Mouse (Mus musculus) CH12.LX (cell line): ENCODE measurements around the gene Col23a1. TPM values are rescaled to one million over a fixed set of nuclear protein-coding genes. Genes with fewer than 3 reads are reported as not detected.

Experiments used
- DNase-seq: peaks from one replicate; pipeline ENCODE4 v3.0.0-alpha.2; 2013; ENCODE audit errors: extremely low read depth
- H3K27ac ChIP-seq: 2 replicates; pipeline ENCODE4 v1.5.1; 2012; ENCODE audit warnings: low read depth, mild to moderate bottlenecking, control low read depth, moderate library complexity; ENCODE audit not compliant: insufficient read depth
- H3K27me3 ChIP-seq: replicated peaks from 2 replicates; pipeline ENCODE3; 2012; ENCODE audit warnings: inconsistent platforms
- H3K36me3 ChIP-seq, 2 experiments: replicated peaks in 1 of 2; 2 replicates each; pipeline versions ENCODE3 to v1.6.1; 2012; ENCODE audit warnings: inconsistent platforms in 1 of 2, low read length in 1 of 2, mild to moderate bottlenecking in 1 of 2, mixed read lengths in 1 of 2, moderate library complexity in 1 of 2; ENCODE audit not compliant: control insufficient read depth in 1 of 2, insufficient read depth in 1 of 2
- H3K4me1 ChIP-seq, 2 experiments: 2 replicates each; pipeline ENCODE4 v1.6.1; 2012; ENCODE audit warnings: inconsistent platforms in 1 of 2, moderate library complexity in 1 of 2; ENCODE audit not compliant: insufficient read depth in 2 of 2, control insufficient read depth in 1 of 2
- H3K4me2 ChIP-seq: 2 replicates; pipeline ENCODE4 v1.6.1; 2012; ENCODE audit warnings: low read depth, mild to moderate bottlenecking, control low read depth; ENCODE audit not compliant: poor library complexity, insufficient read depth, severe bottlenecking
- H3K4me3 ChIP-seq, 3 experiments: fragments of 150-350 bp in 1 of 3; sonication (generic) in 1 of 3; replicated peaks in 1 of 3; 2 replicates each; pipeline versions ENCODE3 to v1.5.1; 2011 to 2012; ENCODE audit warnings: low read depth in 2 of 3, low read length in 2 of 3, mild to moderate bottlenecking in 2 of 3, moderate library complexity in 2 of 3, control low read depth in 1 of 3, improper control_type of control experiment in 1 of 3, inconsistent platforms in 1 of 3, mixed read lengths in 1 of 3; ENCODE audit not compliant: poor library complexity in 1 of 3
- H3K79me2 ChIP-seq: replicated peaks from 2 replicates; pipeline ENCODE4 v1.6.1; 2012; ENCODE audit warnings: mild to moderate bottlenecking, moderate library complexity; ENCODE audit not compliant: control insufficient read depth, poor library complexity, insufficient read depth, severe bottlenecking; ENCODE audit errors: extremely low read depth
- H3K9ac ChIP-seq: 2 replicates; pipeline ENCODE4 v1.6.1; 2012; ENCODE audit warnings: low read depth, mild to moderate bottlenecking, control low read depth, moderate library complexity; ENCODE audit not compliant: insufficient read depth
- H3K9me3 ChIP-seq: replicated peaks from 2 replicates; pipeline ENCODE3; 2012; ENCODE audit warnings: low read length, inconsistent platforms, mixed read lengths
- BHLHE40 ChIP-seq: IDR thresholded peaks from 2 replicates; pipeline ENCODE4 v1.6.1; 2011; ENCODE audit warnings: mild to moderate bottlenecking, low read depth, low read length, improper control_type of control experiment
- CHD1 ChIP-seq: IDR thresholded peaks from 2 replicates; pipeline ENCODE4 v1.6.1; 2012; ENCODE audit warnings: low read depth, low read length, improper control_type of control experiment, inconsistent platforms
- EP300 ChIP-seq: IDR thresholded peaks from 2 replicates; pipeline ENCODE4 v1.6.1; 2011; ENCODE audit warnings: low read length, improper control_type of control experiment
- GABPA ChIP-seq: IDR thresholded peaks from 2 replicates; pipeline ENCODE4 v1.6.1; 2012; ENCODE audit warnings: low read depth, low read length, improper control_type of control experiment, inconsistent platforms; ENCODE audit not compliant: insufficient replicate concordance
- IRF4 ChIP-seq: IDR thresholded peaks from 2 replicates; pipeline ENCODE4 v1.6.1; 2014; ENCODE audit warnings: low read depth, mild to moderate bottlenecking, inconsistent platforms, low read length, improper control_type of control experiment
- KAT2A ChIP-seq: IDR thresholded peaks from 2 replicates; pipeline ENCODE4 v1.6.1; 2012; ENCODE audit warnings: low read length, improper control_type of control experiment, inconsistent platforms; ENCODE audit not compliant: insufficient replicate concordance
- MAFK ChIP-seq: IDR thresholded peaks from 2 replicates; pipeline ENCODE4 v1.6.1; 2011; ENCODE audit warnings: low read length, improper control_type of control experiment; ENCODE audit not compliant: insufficient replicate concordance
- MAX ChIP-seq: IDR thresholded peaks from 2 replicates; pipeline ENCODE4 v1.6.1; 2011; ENCODE audit warnings: low read length, improper control_type of control experiment
- MEF2A ChIP-seq: IDR thresholded peaks from 2 replicates; pipeline ENCODE4 v1.6.1; 2014; ENCODE audit warnings: low read depth, mild to moderate bottlenecking, inconsistent platforms, low read length, improper control_type of control experiment, borderline replicate concordance
- MXI1 ChIP-seq: IDR thresholded peaks from 2 replicates; pipeline ENCODE4 v1.6.1; 2011; ENCODE audit warnings: mild to moderate bottlenecking, low read depth, low read length, improper control_type of control experiment
- PAX5 ChIP-seq: IDR thresholded peaks from 2 replicates; pipeline ENCODE4 v1.6.1; 2012; ENCODE audit warnings: low read length, inconsistent platforms, mixed read lengths
- POLR2A ChIP-seq: IDR thresholded peaks from 2 replicates; pipeline ENCODE4 v1.6.1; 2011; ENCODE audit warnings: low read depth, mild to moderate bottlenecking, improper control_type of control experiment, low read length
- POLR2AphosphoS2 ChIP-seq: IDR thresholded peaks from 2 replicates; pipeline ENCODE4 v1.6.1; 2011; ENCODE audit warnings: low read depth, low read length, improper control_type of control experiment
- RCOR1 ChIP-seq: conservative IDR thresholded peaks from 2 replicates; pipeline ENCODE4 v1.6.1; 2012; ENCODE audit warnings: low read depth, mild to moderate bottlenecking, inconsistent platforms, low read length, improper control_type of control experiment
- TBP ChIP-seq: conservative IDR thresholded peaks from 2 replicates; pipeline ENCODE4 v1.6.1; 2011; ENCODE audit warnings: low read depth, low read length, improper control_type of control experiment
- ZNF384 ChIP-seq: IDR thresholded peaks from 2 replicates; pipeline ENCODE4 v1.6.1; 2012; ENCODE audit warnings: low read depth, low read length, improper control_type of control experiment, inconsistent platforms
- dilution Hi-C: fragments of 300-500 bp; cut with MboI; formaldehyde crosslinking; loops from 2 replicates; pipeline ENCODE4 v1.14.3; 2020; ENCODE audit warnings: low sequenced_read_pairs; ENCODE audit not compliant: extremely low pct_unique_long_range_greater_than_20kb, extremely low pct_ligation_motif_present
- in situ Hi-C: fragments of 300-500 bp; cut with MboI; formaldehyde crosslinking; loops from 3 replicates; pipeline ENCODE4 v1.14.3; 2019; ENCODE audit warnings: low sequenced_read_pairs, low pct_ligation_motif_present, low pct_unique_long_range_greater_than_20kb, mixed read lengths
- polyA plus RNA-seq: library from polyadenylated mRNA; unstranded; fragments of >175 nt; gene quantifications from 2 replicates; pipeline ENCODE4 v1.2.1, GENCODE M21; 2012; ENCODE audit warnings: low read depth; ENCODE audit not compliant: insufficient read length
- total RNA-seq, 2 experiments: library from RNA; depleted of rRNA; stranded (reverse); fragments of 300-350 nt in 1 of 2; fragments of >200 nt in 1 of 2; gene quantifications; 2 replicates each; pipeline ENCODE4 v1.2.3; 2012 to 2014

Gene Col23a1
- total and polyA plus RNA-seq, 3 experiments: 0.04 to 0.20 (median 0.08) TPM

DNA sequence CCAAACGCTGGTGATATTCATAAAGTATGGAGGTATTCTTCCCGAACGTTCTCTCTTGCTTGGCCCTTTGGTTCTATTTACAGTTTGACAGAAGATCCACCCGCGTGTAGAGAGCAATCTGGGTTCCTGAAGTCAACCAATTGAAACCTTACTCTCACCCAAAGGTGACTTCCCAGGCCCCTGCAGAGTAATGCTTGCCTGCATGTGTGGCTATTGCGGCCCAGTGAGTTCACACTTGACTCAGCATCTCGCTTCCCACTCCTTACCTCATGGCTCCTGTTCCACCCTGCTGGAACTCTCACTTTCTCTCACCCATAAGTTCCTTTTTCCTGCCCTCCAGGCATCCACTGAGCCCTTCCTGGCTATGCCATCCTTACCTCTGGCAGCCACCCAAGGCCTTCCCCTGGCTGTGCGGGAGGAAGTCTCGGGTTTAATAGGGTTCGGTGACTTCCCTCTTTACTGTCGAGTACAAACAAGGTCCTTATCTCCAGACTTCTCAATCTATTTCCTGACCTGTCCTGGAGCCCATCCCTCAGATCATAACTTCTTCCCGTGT, 38.7 kb downstream of the Col23a1 start:
- DNase-seq: peak; percentile 31
- peaks cover 72% of the 10 kb centered on the region for H3K27me3 ChIP-seq
- no peak overlapping the region for H3K9ac ChIP-seq
- dilution Hi-C loops (no loop called here), in situ Hi-C loops (loop anchor here (10.0 kb wide), 1 partner anchor 46 kb away; no protein-coding TSS in a partner anchor)
- peaks cover 0 to 6% of the 10 kb centered on the region in 2 experiments; a peak in 1 of 4 replicates for H3K4me1 ChIP-seq
- H3K36me3 ChIP-seq: no peaks in the 10 kb centered on the region
- H3K79me2 ChIP-seq: no peaks in the 10 kb centered on the region
- peaks cover 12% of the 10 kb centered on the region for H3K9me3 ChIP-seq
- H3K4me2 ChIP-seq: no peak overlapping the region
- H3K27ac ChIP-seq: no peak overlapping the region
- H3K4me3 ChIP-seq: no peak overlapping the region
- peak; percentile 61; the same call in 1 of the 2 replicates for TF ChIP-seq EP300
- peak; percentile 86 for TF ChIP-seq MAFK
- no peak for TF ChIP-seq POLR2AphosphoS2
- no peak for TF ChIP-seq GABPA
- TF ChIP-seq MAX: peak; percentile 24; the same call in 1 of the 2 replicates
- TF ChIP-seq IRF4: peak; percentile 46; the same call in 1 of the 2 replicates
- TF ChIP-seq RCOR1: no peak
- no peak for TF ChIP-seq KAT2A
- TF ChIP-seq BHLHE40: peak; percentile 82

DNA sequence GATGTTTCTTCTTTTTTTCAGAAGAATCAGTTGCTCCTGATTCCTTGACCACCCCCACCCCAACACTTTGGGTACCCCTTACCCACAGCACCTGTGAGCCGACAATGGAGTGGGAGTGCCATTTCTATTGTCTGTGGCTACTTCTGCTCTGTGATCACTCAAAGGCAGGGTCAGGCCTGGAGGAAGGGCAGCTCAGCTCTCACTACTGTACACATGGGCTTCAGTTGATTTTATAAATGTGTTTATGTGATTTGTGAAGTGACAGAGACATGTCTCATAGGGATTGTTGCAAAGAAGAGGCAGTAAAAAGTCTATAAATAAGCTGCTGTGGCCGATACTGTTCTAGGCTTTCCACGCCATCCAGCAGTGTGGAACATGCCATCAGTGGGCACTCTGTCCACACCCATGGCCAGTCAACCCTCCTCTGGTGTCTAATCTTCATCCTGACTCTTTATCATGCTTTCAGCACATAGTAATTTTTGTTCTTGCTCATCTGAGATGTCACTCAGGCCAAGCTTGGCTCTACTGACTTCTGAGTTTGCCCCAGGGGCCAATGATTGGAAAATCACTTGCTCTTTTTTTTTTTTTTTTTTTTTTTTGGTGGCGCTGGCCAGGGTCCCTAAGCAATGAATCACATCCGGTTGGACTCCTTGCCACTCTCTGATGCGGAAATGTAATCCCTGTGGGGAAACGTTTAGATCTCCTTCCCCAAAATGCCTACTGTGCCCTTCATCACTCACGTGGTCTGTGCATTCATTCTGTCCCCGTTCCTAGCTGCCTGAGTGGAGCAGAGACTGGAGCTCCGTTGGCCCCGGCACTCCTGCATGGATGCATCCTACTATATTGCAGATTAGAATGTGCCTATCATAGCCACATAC, 40.4 kb downstream of the Col23a1 start:
- Histone ChIP-seq H3K4me1 (peaks cover 0 to 6% of the 10 kb centered on the region in 2 experiments; a peak in 1 of 4 replicates), H3K9ac (no peak overlapping the region), H3K27me3 (peaks cover 72% of the 10 kb centered on the region), H3K36me3 (no peaks in the 10 kb centered on the region), H3K4me3 (no peak overlapping the region), H3K9me3 (peaks cover 12% of the 10 kb centered on the region), H3K27ac (no peak overlapping the region), H3K79me2 (no peaks in the 10 kb centered on the region), H3K4me2 (no peak overlapping the region)
- dilution Hi-C loops: no loop called here
- in situ Hi-C loops: loop anchor here (10.0 kb wide), 1 partner anchor 45 kb away; no protein-coding TSS in a partner anchor
- no peak for TF ChIP-seq BHLHE40
- no peak for TF ChIP-seq TBP
- no peak for TF ChIP-seq PAX5
- TF ChIP-seq MEF2A: no peak
- TF ChIP-seq CHD1: no peak
- peak; percentile 64 for TF ChIP-seq ZNF384
- no peak for TF ChIP-seq MXI1
- no peak for TF ChIP-seq POLR2A
- no peak for TF ChIP-seq KAT2A
- DNase-seq: no peak
